Mouse (Mus musculus) monocyte, adult 2 months (primary cell): ENCODE measurements around the gene Mpnd.
"Not testable (repeated sequence)": the region's sequence is repeated elsewhere in the genome, so short reads cannot be mapped to it uniquely, and the experiment has no call there.

ENCODE experiments used
- DNase-seq, 2 experiments: peaks; one replicate each; pipeline ENCODE4 v3.0.0; 2022; ENCODE audit warnings: low spot score in 2 of 2, low read depth in 1 of 2

Mpnd gene

DNA sequence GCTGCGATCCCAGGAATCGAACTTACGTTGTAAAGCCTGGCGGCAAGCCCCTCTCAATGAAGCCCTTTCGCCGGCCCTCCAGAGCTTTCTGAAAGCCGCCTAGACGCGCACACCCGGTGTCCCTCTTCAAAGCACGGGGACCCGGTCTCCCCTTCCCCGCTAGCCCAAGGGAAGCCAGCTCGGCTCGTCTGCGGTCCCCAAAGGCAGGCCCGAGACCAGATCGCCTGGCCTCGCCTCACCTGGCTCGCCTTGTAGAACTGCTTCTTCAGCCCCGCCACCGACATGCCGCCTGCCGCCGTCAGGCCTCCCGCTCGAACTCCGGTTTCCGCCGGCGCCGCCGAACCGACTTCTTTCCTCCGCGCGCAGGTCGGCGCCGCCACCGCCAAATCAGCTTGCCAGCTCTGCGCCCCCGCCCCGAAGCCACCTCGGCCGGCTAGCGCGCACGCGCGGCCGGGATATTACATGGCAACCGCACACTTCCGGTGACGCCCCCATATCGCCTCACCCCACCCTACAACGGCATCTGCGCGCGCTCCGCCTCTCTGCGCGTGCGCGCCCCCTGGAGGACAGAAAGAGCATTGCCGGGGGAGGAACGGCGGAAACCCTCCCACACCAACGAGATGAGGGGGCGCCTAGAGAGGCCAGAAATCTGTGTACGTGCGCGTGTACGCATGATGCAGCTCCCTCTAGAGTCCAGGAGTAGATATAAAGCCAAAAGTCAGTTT is 30.8 kb downstream of the Mpnd start, which contains the start of gene Sh3gl1:
Sh3gl1 (minus strand) TSS at position 460 of the 725 bp plus-strand sequence.
- DNase-seq, result peak; percentile 98 to 99

DNA sequence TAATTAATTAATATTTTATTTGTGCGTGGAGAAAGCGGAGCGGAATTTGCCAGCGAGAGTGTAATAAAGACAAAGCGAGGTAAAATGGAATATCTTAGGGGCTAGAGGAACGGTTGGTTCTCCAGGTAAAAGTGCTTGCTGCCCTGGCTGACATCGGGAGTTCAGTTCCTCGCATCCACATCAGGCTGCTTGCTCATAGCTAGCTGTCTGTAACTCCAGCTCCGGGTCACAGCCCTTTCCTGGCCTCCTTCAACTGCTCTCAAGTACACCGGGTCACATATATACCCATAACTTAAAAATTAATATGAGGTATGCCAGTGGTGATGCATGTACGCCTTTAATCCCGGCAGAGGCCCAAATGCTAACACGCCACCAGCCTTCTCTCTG is 31.4 kb downstream of the Mpnd start:
- no peak for DNase-seq

DNA sequence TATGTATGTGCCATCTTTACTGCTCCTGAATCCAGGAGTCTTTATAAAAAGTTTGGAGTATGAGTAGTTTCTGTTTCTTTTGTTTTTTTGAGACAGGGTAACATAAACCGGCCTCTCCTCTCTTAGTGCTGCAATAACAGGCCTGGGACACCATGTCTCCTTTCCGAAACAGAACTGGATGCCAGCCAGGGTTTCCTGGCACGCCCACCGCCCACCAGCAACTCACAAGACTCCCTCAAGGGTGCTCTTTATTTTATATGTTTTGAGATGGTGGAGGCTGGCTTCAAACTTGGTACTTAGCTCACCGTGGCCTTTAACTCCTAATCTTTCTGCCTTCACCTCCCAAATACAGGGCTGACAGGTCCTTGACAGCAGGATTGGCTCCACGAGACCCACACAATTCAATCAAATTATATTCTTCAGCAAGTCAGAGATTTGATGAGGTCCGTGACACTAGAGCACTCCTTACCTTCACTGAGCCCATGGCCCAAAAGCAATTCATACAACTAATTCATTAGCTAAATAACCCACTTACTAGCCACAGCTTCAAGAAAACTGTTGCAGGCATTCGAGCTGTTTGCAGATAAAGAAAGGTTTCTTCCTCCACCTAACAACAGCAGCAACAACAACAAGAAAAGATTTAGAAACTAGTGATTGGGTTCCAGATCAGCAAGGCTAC is 33.2 kb downstream of the Mpnd start:
- no peak for DNase-seq

DNA sequence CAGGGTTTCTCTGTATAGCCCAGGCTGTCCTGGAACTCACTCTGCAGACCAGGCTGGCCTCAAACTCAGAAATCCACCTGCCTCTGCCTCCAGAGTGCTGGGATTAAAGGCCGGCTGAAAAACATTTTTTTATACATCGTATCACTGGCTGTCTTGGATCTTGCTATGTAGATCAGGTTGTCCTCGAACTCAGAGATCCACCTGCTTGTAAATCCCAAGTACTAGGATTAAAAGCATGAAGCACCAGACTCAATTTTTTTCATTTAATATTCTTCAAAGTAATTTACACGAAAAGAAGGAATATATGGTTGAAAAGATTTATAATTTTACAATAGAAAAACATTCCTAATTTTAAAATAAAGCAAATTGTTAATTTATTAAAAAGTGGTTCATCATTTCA is 33.8 kb downstream of the Mpnd start:
- no peak for DNase-seq

DNA sequence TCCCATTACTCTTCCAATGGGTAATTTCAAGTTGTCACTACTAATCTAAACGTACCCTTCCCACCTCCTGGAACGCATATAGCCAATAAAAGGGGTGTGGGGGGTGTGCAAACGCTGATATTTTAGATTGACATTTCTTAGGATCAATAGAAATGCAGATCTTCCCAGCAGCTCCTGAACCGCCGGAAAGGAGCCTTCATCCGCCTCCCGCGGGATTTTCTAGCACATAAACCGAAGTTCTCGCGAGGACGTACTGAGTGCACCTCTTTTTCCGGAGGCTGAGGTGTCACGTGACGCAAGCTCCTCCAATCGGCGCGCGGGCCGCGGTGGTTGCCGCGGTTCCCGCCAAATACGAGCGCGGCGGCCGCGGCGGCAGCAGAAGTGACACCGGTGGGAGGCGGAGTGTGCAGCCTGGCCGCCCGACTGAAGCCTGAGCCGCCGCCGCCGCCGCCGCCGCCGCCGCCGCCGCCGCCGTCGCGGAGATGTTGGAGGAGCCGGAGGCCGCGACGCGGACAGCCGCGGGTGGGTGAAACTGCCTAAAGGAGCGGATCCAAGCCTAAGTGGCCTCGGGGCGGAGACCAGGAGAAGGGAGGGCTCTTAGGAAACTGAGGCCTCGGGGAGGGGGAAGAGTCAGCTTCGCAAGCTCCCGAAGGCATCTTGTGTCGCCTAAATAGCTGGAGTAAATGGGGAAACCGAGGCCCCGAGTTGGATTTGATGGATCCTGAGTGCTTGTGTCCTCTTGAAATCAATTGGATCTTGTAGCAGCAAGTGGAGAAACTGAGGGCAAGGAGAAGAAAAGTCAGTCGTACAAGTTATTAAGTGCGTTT is 34.7 kb downstream of the Mpnd start, which contains the start of gene Chaf1a:
Chaf1a (plus strand) TSS at position 410 of the 827 bp plus-strand sequence.
- peak; percentile 89 to 90 for DNase-seq

DNA sequence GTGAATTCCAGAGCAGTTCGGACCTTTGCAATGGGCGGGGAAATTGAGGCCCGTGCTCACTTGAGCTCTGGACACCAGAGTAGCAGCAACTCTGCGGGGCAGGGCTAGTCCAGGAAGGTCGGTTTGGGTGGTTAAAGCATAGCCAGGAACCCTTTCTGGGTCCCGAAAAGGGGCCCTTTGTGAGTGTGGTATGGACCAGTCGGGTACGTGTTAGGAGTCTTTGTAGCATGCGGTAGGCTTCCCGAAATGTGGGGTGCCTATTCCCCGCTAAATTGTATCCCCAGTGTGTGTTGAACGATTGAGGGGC is 35.3 kb downstream of the Mpnd start:
- DNase-seq, result no peak

DNA sequence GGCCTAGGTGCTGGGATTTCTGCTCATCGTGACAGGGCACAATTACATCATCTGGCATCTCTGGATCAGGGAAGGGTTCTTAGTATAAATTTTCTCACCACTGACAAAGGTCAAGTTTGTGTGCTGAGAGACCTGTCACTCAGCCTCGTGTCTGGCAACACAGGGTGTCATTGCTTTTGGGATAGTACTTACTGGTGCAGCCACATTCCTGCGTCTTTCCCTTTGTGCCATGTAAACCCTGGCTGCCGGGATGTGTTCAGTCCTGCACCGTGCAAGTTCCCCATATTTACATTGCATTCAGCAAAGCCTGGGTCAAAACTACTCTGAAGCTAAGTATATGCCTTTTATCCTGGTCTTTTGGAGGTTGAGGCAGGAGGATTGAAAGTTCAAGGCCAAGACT is 45.9 kb downstream of the Mpnd start:
- DNase-seq, result no peak

DNA sequence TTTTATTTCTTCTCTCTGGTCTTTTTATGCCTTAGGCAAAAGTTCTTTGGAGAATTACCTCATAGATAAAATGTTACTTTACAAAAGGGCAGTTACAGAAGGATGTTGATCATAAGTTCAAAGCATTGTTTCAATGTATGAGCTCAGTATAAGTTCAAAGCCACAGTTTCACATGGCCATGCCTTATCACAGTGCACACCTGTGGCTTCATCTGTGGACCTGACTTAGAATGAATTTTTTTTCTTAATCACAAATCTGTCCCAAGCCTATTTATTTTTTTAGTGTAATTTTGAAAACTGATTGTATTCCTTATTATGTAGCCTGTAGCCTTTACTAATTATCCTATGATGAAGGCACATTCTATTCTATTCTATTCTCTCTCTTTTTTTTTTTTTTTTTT is 49.4 kb downstream of the Mpnd start:
- no peak for DNase-seq

DNA sequence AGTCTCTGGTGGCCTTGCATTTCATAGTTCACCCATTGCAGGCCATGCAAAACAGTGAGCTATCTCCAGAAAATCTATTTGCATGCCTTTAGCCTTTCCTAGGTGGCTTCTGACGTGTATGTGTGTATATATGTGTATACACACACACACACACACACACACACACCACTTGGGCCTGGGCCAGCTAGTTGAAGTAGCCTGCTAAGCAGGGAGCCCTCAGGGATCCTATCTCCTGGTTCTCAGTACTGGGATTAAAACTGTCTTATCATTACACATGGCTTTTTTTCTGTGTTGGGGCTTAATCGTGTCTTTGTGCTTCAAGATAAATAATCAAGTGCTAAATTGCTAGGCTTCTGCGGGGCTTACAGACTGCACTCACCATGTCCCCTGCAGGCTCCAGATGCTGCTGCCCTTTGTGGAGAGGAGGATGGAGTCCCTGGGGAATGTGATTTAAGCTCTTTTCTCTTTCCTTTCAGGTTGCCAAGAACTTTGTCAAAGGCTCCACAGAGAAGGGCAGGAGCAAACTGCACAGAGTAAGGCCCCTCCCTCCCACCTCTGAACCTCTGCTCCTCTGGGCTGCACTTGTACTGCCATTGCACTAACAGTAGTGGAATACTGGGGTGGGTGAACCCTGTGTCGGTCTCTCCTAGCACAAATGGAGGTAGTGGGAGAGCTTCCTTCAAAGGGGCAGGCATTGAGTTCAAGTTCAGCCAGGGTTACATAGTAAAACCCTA is 50.6 kb downstream of the Mpnd start:
- DNase-seq, result no peak

DNA sequence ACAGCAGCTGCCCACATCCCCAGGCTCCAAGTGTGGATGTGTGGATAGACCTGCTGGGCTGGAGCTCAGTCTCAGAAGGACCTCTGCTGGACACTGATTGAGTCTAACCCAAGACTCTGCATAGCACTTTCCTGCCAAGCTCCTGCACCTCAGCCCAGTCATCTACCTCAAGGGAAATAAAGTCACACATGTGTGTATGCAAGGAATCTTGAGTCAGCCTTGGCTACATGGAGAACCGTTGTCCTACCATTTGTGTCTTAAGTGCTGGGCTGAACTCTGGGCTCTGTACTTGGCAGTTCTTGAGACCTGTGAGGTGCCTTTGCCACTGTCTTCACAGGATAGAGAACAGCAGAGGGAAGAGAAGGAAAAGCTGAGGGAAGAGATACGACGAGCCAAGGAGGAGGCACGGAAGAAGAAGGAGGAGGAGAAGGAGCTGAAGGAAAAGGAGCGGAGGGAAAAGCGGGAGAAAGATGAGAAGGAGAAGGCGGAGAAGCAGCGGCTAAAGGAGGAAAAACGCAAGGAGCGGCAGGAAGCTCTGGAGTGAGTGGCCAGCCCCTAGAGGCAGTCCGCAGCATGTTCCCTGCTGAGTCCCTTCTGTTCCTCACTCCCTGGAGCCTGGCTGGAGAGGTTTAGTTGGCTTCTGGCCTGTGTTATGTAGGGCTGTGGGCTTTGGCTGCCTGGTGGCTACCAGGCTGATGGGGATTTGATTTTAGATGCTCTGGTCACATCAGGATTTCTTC is 52.0 kb downstream of the Mpnd start:
- no peak for DNase-seq

DNA sequence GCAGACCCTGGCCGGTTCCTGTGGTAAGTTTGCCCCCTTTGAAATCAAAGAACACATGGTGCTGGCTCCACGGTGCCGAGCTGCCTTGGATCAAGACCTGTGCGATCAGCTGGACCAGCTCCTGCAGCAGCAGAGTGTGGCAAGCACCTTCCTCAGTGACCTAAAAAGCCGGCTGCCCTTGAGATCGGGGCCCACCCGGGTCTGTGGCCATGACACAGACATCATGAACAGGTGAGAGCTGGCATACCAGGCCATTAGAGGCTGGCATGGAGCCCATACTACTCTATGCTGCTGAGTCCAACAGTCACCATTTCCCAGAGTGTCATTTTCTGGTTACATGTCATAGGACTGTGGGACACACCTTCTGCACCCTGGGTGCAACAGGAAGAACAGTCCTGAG is 56.6 kb downstream of the Mpnd start:
- no peak for DNase-seq

DNA sequence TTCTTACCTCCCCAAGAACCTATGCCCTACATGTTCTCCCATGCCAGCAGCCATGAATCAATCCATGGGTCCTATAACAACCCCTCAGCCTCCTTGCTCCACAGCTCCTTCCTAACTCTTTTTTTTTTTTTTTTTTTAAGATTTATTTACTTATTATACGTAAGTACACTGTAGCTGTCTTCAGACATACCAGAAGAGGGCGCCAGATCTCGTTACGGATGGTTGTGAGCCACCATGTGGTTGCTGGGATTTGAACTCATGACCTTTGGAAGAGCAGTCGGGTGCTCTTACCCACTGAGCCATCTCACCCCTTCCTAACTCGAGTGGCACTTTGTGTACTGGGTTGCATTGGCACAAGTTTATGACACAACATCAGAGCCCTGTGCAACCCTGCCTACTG is 60.2 kb downstream of the Mpnd start:
- DNase-seq, result not testable (repeated sequence)
